Mouse (Mus musculus) myocyte (in vitro differentiated cells): ENCODE results near the gene Ly75.

Source experiments
- CEBPB ChIP-seq: IDR thresholded peaks from 2 replicates; pipeline ENCODE4 v1.6.1; 2011; ENCODE audit warnings: mild to moderate bottlenecking, moderate library complexity; ENCODE audit not compliant: poor library complexity, insufficient read depth, severe bottlenecking
- MAX ChIP-seq: IDR thresholded peaks from one replicate; pipeline ENCODE4 v1.6.1; 2011; ENCODE audit warnings: low read depth, mild to moderate bottlenecking, control low read depth
- MYOG ChIP-seq, 3 experiments: IDR thresholded peaks; one replicate each; pipeline ENCODE4 v1.6.1; 2011; ENCODE audit warnings: control low read depth in 2 of 3, low read depth in 2 of 3, mild to moderate bottlenecking in 2 of 3; ENCODE audit not compliant: insufficient read length in 2 of 3, control insufficient read depth in 1 of 3, insufficient read depth in 1 of 3
- POLR2A ChIP-seq: IDR thresholded peaks from one replicate; pipeline ENCODE4 v1.6.1; 2011; ENCODE audit warnings: low read depth, mild to moderate bottlenecking, control low read depth, moderate library complexity; ENCODE audit not compliant: insufficient read length
- POLR2AphosphoS2 ChIP-seq: IDR thresholded peaks from one replicate; pipeline ENCODE4 v1.6.1; 2011; ENCODE audit warnings: low read depth, control low read depth; ENCODE audit not compliant: insufficient read length
- REST ChIP-seq: IDR thresholded peaks from one replicate; pipeline ENCODE4 v1.6.1; 2011; ENCODE audit warnings: mild to moderate bottlenecking, control low read depth, moderate library complexity; ENCODE audit not compliant: insufficient read depth, insufficient read length
- SRF ChIP-seq: IDR thresholded peaks from one replicate; pipeline ENCODE4 v1.6.1; 2011; ENCODE audit warnings: low read depth; ENCODE audit not compliant: control insufficient read depth, insufficient read length
- TCF12 ChIP-seq: IDR thresholded peaks from one replicate; pipeline ENCODE4 v1.6.1; 2011; ENCODE audit warnings: mild to moderate bottlenecking, control low read depth; ENCODE audit not compliant: poor library complexity, insufficient read depth, severe bottlenecking
- TCF3 ChIP-seq: IDR thresholded peaks from one replicate; pipeline ENCODE4 v1.6.1; 2011; ENCODE audit warnings: low read depth, control low read depth; ENCODE audit not compliant: insufficient read length
- USF1 ChIP-seq: IDR thresholded peaks from one replicate; pipeline ENCODE4 v1.6.1; 2011; ENCODE audit warnings: low read depth, mild to moderate bottlenecking, control low read depth, moderate library complexity

- TF ChIP-seq POLR2AphosphoS2 = no peak
- TF ChIP-seq USF1 = no peak
- no peak for TF ChIP-seq MAX
- TF ChIP-seq SRF = no peak
- no peak for TF ChIP-seq POLR2A
- no peak for TF ChIP-seq TCF12
- no peak for TF ChIP-seq REST
- TF ChIP-seq MYOG (IDR thresholded peaks at IDR 0.05; ENCODE audit: control insufficient read depth in 1 of 3, insufficient read depth in 1 of 3, insufficient read length in 2 of 3, low read depth in 2 of 3) = no peak
- TF ChIP-seq CEBPB = no peak
- TF ChIP-seq TCF3 = no peak
These were observed 1.1 kb upstream of the Ly75 start for GRCm38 (mm10) chr2:60384083-60384762.
